Mouse (Mus musculus) small intestine, adult 2 months (tissue): ENCODE results near the gene Nrf1. TPM values are rescaled to one million over a fixed set of nuclear protein-coding genes. Genes with fewer than 3 reads are reported as not detected.

ENCODE experiments used
- H3K27ac ChIP-seq: fragments of 200-500 bp; 2 replicates; pipeline ENCODE4 v1.5.1; 2012; ENCODE audit warnings: low read depth, low read length, control low read depth, inconsistent platforms; ENCODE audit not compliant: insufficient read depth
- H3K27me3 ChIP-seq: fragments of 200-500 bp; 2 replicates; pipeline ENCODE4 v1.6.1; 2012; ENCODE audit warnings: mild to moderate bottlenecking, moderate library complexity, low read length, inconsistent platforms; ENCODE audit not compliant: control insufficient read depth, insufficient read depth
- H3K36me3 ChIP-seq: fragments of 200-500 bp; 2 replicates; pipeline ENCODE4 v1.6.1; 2012; ENCODE audit warnings: mild to moderate bottlenecking, low read length, control low read depth, inconsistent platforms; ENCODE audit not compliant: control insufficient read depth, insufficient read depth
- H3K4me1 ChIP-seq: fragments of 200-500 bp; 2 replicates; pipeline ENCODE4 v1.6.1; 2012; ENCODE audit warnings: low read length, inconsistent platforms, mixed read lengths; ENCODE audit not compliant: control insufficient read depth, insufficient read depth, insufficient read length
- H3K4me3 ChIP-seq: fragments of 200-500 bp; 2 replicates; pipeline ENCODE4 v1.5.1; 2012; ENCODE audit warnings: low read depth, mild to moderate bottlenecking, control low read depth, inconsistent platforms, low read length, moderate library complexity
- CTCF ChIP-seq: fragments of 200-500 bp; IDR thresholded peaks from 2 replicates; pipeline ENCODE4 v1.5.1; 2012; ENCODE audit warnings: low read depth, mild to moderate bottlenecking, control low read depth, inconsistent platforms, low read length, moderate library complexity, mixed read lengths; ENCODE audit not compliant: insufficient replicate concordance, insufficient read length; ENCODE audit errors: extremely low read depth
- POLR2A ChIP-seq: fragments of 200-500 bp; IDR thresholded peaks from 2 replicates; pipeline ENCODE4 v1.6.1; 2012; ENCODE audit warnings: low read depth, mild to moderate bottlenecking, control low read depth, inconsistent platforms, low read length, moderate library complexity
- WGBS: fragments of 180-500 bp; shearing (Covaris S2); methylation state at CpG from one replicate; pipeline ENCODE4 v1.1.7; 2018; 5-methylcytosine and 5-hydroxymethylcytosine counted together
- polyA plus RNA-seq: library from polyadenylated mRNA; depleted of rRNA; stranded (reverse); fragments of >200 nt; gene quantifications from 2 replicates; pipeline ENCODE4 v1.2.3, GENCODE M21; 2012

Nrf1 gene
- polyA plus RNA-seq, 1 experiment: 21.6 TPM

DNA sequence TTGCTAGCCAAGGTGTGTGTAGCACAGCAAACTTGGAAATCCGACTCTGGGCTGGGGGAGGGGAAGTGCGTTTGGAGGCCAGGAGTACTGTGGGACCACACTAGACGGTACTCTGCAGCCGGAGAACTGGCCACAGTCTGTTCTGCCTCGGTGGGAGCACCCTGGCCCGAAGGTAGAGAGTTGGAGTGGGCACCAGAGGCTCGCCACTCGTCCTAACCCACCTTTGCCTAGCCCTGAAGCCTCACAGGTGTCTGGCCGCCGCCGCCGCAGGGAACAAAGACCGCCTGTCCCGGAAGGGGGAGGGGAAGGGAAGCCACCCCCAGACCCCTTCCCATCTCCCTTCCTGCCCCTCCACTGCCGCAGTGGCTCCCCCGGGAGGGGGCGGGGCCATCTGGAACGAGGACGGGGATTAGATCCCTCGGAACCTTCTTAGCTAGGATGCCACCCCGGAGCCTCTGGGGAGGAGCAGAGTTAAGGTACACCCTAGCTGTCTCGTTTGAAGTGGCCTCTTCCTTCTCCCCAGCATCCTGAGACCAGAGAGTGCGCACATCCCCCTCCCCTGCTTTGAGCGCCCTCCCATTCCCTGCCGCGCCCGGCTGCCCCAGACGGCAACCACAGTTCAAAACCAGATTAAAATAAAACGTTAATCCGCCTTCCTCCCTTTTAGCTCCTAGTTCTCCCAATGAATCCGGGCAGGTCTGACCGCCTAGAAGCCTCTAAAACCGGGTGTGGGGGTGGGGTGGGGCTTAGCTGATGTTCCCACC lies 126.9 kb downstream of the Nrf1 start:
- no peak for TF ChIP-seq POLR2A
- no peak for TF ChIP-seq CTCF
- Histone ChIP-seq H3K27me3 (peaks cover 59% of the 10 kb centered on the region), H3K4me1 (peaks cover 21% of the 10 kb centered on the region), H3K4me3 (peak overlapping the region; percentile 90), H3K36me3 (no peaks in the 10 kb centered on the region), H3K27ac (peak overlapping the region; percentile 3; the same call in 1 of the 2 replicates)
- 1% methylated on average over 33 of the region's 33 CpGs for WGBS

- peaks cover 21% of the 10 kb centered on the region for H3K4me1 ChIP-seq
- peaks cover 67% of the 10 kb centered on the region for H3K27me3 ChIP-seq
- 2% methylated on average over 45 of the region's 45 CpGs for WGBS
Measured at GRCm38 (mm10) chr6:30175225-30175917, 127.6 kb downstream of the Nrf1 start.

GRCm38 (mm10) chr6:30175918-30176421 lies 128.2 kb downstream of the Nrf1 start:
- no peaks in the 10 kb centered on the region for H3K36me3 ChIP-seq
- WGBS: 4% methylated on average over 28 of the region's 28 CpGs
- TF ChIP-seq POLR2A (no peak), CTCF (no peak)
- H3K27me3 ChIP-seq: peaks cover 72% of the 10 kb centered on the region
- H3K27ac ChIP-seq: no peak overlapping the region
- peak overlapping the region; percentile 90 for H3K4me3 ChIP-seq
- peaks cover 21% of the 10 kb centered on the region for H3K4me1 ChIP-seq

More at GRCm38 (mm10) chr6:30175225-30175917, 127.6 kb downstream of the Nrf1 start:
- no peaks in the 10 kb centered on the region for H3K36me3 ChIP-seq
- H3K4me3 ChIP-seq: peak overlapping the region; percentile 90
- TF ChIP-seq POLR2A (no peak), CTCF (no peak)
- no peak overlapping the region for H3K27ac ChIP-seq

GRCm38 (mm10) chr6:30176496-30176895 lies 128.7 kb downstream of the Nrf1 start:
- TF ChIP-seq POLR2A (no peak), CTCF (no peak)
- Histone ChIP-seq H3K4me3 (no peak overlapping the region), H3K36me3 (no peaks in the 10 kb centered on the region), H3K4me1 (peaks cover 18% of the 10 kb centered on the region), H3K27ac (no peak overlapping the region), H3K27me3 (peaks cover 74% of the 10 kb centered on the region)
- 7% methylated on average over 12 of the region's 12 CpGs for WGBS

DNA sequence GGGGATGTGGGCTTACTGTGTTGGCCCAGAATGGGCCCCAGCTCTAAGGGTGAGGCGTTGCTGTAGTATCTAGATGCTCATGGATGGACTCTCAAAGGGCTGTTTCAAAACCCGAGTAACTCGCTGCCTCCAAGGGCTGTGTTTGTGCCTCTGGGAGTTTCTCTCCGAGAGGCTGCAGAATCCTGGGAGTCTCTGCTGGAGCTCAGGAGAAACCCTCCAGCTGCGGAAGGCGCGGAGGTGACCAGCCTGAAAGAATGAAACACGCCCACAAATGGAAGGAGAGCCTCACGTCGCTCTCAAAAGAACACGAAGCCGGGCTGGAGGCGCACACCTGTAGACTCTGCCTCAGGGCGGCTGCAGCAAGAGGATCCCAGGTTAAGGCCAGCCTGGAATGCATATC lies 129.5 kb downstream of the Nrf1 start:
- Histone ChIP-seq H3K27ac (no peak overlapping the region), H3K4me1 (peaks cover 18% of the 10 kb centered on the region), H3K4me3 (no peak overlapping the region), H3K36me3 (no peaks in the 10 kb centered on the region), H3K27me3 (peaks cover 76% of the 10 kb centered on the region)
- no peak for TF ChIP-seq CTCF
- TF ChIP-seq POLR2A: no peak
- 4% methylated on average over 14 of the region's 14 CpGs for WGBS

DNA sequence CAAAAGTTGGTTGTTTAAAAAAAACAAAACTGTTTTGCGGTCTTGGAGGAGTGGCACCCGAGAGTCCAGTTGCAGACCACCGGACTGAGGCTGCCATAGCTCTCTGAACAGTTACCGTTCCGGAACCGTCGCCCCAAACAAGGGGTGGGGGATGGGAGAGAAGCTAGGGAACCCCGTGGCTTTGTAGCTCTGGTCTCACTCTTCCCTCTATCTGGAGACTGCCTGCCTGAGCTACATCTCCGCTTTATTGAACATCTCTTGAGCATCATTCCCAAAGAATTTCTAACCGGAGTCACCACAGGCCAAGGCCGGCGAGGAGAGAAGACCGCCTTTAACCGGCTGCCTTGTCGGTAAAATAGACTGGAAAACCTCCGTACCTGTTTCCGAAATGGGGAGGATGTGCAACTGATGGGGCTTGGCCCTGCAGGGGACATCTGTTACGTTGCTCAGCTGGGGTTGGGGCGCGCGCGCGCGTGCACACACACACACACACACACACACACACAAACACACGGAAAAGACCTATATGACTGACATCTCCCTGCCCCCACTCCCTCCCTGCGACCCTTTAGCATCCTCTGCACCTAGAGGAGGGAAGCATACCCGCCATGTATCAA lies 130.3 kb downstream of the Nrf1 start:
- TF ChIP-seq POLR2A (no peak), CTCF (no peak)
- H3K27ac ChIP-seq: no peak overlapping the region
- H3K4me1 ChIP-seq: peaks cover 18% of the 10 kb centered on the region
- peaks cover 78% of the 10 kb centered on the region for H3K27me3 ChIP-seq
- no peaks in the 10 kb centered on the region for H3K36me3 ChIP-seq
- no peak overlapping the region for H3K4me3 ChIP-seq
- 5% methylated on average over 27 of the region's 27 CpGs for WGBS

DNA sequence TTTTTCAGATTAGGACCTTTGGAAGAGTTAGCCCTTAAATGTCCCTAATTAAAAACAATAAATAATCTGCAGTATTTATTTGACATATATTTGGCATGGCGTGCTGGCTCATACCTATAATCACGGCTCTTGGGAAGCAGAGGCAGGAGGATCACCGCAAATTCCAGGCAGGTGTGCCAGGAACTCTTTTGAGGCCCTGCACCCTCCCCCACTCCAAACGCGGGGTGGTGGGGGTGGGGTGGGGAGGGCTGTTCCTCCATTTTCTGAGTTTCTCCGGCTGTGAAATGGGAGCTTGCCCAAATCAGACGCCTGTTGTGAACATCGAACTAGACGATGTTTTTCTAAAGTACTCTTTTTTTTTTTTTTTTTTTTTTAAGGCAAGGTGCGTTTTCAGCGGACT lies 131.3 kb downstream of the Nrf1 start:
- H3K36me3 ChIP-seq: no peaks in the 10 kb centered on the region

More for the DNA sequence above, 131.3 kb downstream of the Nrf1 start:
- WGBS: 22% methylated on average over 11 of the region's 11 CpGs
- Histone ChIP-seq H3K4me3 (no peak overlapping the region), H3K27me3 (peaks cover 77% of the 10 kb centered on the region), H3K27ac (no peak overlapping the region), H3K4me1 (peaks cover 18% of the 10 kb centered on the region)
- TF ChIP-seq CTCF: no peak
- TF ChIP-seq POLR2A: no peak
